Mouse (Mus musculus) stomach, postnatal 0 days (tissue): ENCODE data around the gene Nfe2l2. TPM values are rescaled to one million over a fixed set of nuclear protein-coding genes. Genes with fewer than 3 reads are reported as not detected.

ENCODE experiments used
- ATAC-seq: fragments of 200-750 bp; cut with Nextera tagmentation; 2 replicates; pipeline ENCODE4 v1.8.0; 2017; ENCODE audit not compliant: low FRiP score, low TSS enrichment
- DNase-seq: peaks from one replicate; pipeline ENCODE4 v3.0.0-alpha.2; 2016; ENCODE audit warnings: low spot score
- H3K27ac ChIP-seq: fragments of 300-500 bp; sonication (generic); replicated peaks from 2 replicates; pipeline ENCODE4 v1.5.1; 2014; ENCODE audit warnings: mild to moderate bottlenecking, control low read depth
- H3K27me3 ChIP-seq: fragments of 300-500 bp; sonication (generic); 2 replicates; pipeline ENCODE4 v1.6.1; 2014; ENCODE audit warnings: low read length; ENCODE audit not compliant: control insufficient read depth, insufficient read depth
- H3K36me3 ChIP-seq: fragments of 300-500 bp; sonication (generic); 2 replicates; pipeline ENCODE4 v1.6.1; 2014; ENCODE audit warnings: low read length, mixed read lengths; ENCODE audit not compliant: control insufficient read depth, insufficient read depth
- H3K4me1 ChIP-seq: fragments of 300-500 bp; sonication (generic); replicated peaks from 2 replicates; pipeline ENCODE4 v1.6.1; 2014; ENCODE audit warnings: antibody characterized with exemption; ENCODE audit not compliant: control insufficient read depth, insufficient read depth
- H3K4me2 ChIP-seq: fragments of 300-500 bp; sonication (generic); replicated peaks from 2 replicates; pipeline ENCODE4 v1.6.1; 2014; ENCODE audit warnings: low read depth, mild to moderate bottlenecking, control low read depth, moderate library complexity
- H3K4me3 ChIP-seq: fragments of 300-500 bp; sonication (generic); 2 replicates; pipeline ENCODE4 v1.5.1; 2014; ENCODE audit warnings: low read depth, low read length, control low read depth
- H3K9ac ChIP-seq: fragments of 300-500 bp; sonication (generic); 2 replicates; pipeline ENCODE4 v1.6.1; 2014; ENCODE audit warnings: mild to moderate bottlenecking, low read length, control low read depth, mixed read lengths
- H3K9me3 ChIP-seq: fragments of 300-500 bp; sonication (generic); 2 replicates; pipeline ENCODE4 v1.6.1; 2016; ENCODE audit warnings: low read length; ENCODE audit not compliant: control insufficient read depth
- CTCF ChIP-seq: IDR thresholded peaks from 2 replicates; pipeline ENCODE4 v1.5.1; 2016; ENCODE audit warnings: antibody characterized with exemption, low read depth, mild to moderate bottlenecking, moderate library complexity
- EP300 ChIP-seq: optimal IDR thresholded peaks from 2 replicates; pipeline ENCODE3; 2016; ENCODE audit warnings: antibody characterized with exemption
- WGBS: fragments of 180-500 bp; shearing (Covaris S2); extraction: QIAGEN DNeasy Blood & Tissue Kit; methylation state at CpG from one replicate; pipeline ENCODE4 v1.1.7; 2014; 5-methylcytosine and 5-hydroxymethylcytosine counted together
- polyA plus RNA-seq: library from polyadenylated mRNA; unstranded; fragments of >200 nt; fragmentation: Nextera tagmentation; extraction: Ambion mirVana; gene quantifications from 2 replicates; pipeline ENCODE4 v1.2.1, GENCODE M21; 2015

Gene Nfe2l2
- polyA plus RNA-seq: 125 and 144 TPM in 2 replicates

DNA sequence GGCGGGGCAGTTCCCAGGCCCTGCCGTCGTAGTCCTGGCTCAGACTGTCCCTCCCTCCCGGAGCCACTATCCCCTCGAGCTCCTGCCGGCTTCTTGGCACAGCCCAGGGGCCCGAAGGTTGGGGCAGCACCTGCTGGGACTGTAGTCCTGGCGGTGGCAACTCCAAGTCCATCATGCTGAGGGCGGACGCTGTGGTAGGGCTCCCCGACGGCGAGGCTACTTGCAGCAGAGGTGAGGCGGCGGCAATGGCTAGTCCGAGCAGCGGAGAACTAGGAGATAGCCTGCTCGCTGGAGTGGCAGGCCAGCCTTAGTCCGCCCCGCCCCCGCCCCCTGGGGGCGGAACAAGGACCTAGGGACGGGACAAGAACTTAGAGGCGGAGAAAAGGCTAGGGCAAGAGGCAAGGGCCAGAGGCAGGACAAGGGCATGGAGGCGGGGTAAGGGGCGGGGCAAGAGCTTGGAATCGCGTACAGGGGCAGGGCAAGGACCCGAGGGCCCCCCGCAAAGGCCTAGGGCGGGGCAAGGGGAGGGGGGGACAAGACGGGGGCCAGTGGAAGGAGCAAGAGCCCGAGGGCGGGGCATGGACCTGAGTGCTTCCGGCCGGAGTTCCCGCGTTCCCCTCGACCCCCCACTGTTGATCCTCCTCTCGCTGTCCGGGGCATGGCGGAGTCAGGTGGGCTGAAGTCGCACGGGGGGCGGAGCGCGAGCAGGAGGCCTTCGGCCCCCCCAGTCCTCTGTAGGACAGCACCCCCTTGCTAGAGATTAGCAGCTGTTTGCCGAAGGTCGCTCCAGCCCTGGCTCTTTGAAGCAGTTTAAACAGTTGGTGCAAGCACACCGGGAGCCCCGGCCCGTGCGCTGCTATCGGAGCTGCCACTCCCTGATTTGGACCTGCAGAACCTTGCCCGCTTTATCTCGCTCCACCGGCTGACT lies at the start of gene Nfe2l2:
Gene Nfe2l2, minus strand, starts transcription at position 408 of the 928 bp plus-strand sequence.
- Histone ChIP-seq H3K4me2 (peak within 1 kb of the TSS; percentile 79), H3K36me3 (no peaks in the 10 kb centered on the region), H3K27ac (peak within 1 kb of the TSS; percentile 100), H3K4me3 (peak within 1 kb of the TSS; percentile 85), H3K9ac (peak within 1 kb of the TSS; percentile 99), H3K4me1 (no peaks in the 10 kb centered on the region; the same call in 1 of the 2 replicates), H3K27me3 (no peaks in the 10 kb centered on the region), H3K9me3 (no peaks in the 10 kb centered on the region)
- ATAC-seq (peak; percentile 94), DNase-seq (peak; percentile 100)
- WGBS: under 1% methylated on average over 51 of the region's 58 CpGs
- no peak for TF ChIP-seq EP300
- TF ChIP-seq CTCF: peak; percentile 65

DNA sequence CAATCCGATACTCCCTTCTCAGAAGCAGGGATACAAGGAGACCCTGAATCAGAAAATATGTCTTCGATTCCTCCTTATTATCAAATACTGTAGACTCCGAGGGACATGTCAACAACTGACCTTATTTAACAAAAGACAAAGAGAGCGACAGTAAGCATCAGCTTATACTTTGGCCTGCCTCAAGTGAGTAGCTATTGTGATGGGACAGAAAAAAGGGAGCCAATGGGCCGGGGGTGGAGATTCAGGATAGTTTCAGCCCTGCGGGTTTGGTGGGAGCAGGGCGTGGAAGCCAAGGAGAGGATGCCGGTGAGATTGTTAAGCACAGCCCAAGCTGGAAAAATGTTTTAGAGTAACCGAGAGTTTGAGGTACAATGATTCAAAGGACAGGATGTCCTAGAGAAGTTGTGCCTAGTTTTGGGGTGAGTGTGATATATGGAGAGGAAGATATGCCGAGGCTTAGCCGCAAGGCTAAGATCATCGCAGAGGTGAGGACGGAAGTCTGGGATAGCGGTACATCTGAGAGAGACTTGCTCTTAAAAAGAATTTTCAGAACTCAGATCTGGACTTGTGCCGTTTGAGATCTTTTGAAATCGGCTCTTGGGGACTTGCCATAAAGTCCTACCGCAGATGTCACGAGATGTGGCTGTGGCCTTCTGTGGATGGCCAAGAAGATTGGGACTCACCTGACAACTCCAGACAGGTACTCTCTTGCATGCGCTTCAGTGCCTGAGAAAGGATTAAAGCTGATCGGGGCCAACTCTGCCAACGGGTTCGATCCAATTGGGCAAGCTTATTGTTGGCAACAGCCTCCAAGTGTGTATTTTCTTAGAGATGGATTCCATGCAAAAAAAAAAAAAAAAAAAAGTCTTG lies 48.1 kb upstream of the Nfe2l2 start:
- TF ChIP-seq EP300 (no peak), CTCF (no peak)
- H3K27ac ChIP-seq: no peak overlapping the region
- no peak overlapping the region for H3K4me2 ChIP-seq
- no peaks in the 10 kb centered on the region for H3K36me3 ChIP-seq
- no peaks in the 10 kb centered on the region for H3K9me3 ChIP-seq
- no peaks in the 10 kb centered on the region for H3K27me3 ChIP-seq
- no peak overlapping the region for H3K9ac ChIP-seq
- H3K4me1 ChIP-seq: no peaks in the 10 kb centered on the region; the same call in 1 of the 2 replicates
- H3K4me3 ChIP-seq: no peak overlapping the region
- ATAC-seq (no peak), DNase-seq (no peak)
- WGBS: 89% methylated on average over 22 of the region's 22 CpGs

DNA sequence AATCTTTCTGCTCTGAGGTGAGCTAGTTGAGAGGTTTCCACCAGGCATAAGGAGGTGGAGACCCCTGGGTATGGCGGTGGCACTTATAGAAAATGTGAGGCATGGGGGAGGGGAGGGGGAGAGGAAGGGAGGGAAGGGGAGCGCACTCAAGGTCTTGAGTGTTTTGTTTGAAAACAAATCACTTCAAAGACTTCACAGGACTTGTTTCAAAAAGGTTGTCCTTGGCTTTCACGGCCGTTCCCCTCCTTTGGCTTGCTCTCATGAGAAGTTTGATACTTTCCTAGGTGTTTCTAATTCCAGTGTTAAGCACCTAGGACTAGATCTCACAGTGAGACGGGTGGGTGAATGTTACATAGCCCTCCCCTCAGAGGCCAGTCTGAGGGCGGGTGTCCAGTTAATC lies 47.5 kb upstream of the Nfe2l2 start:
- no peak for DNase-seq
- Histone ChIP-seq H3K4me1 (no peaks in the 10 kb centered on the region; the same call in 1 of the 2 replicates), H3K36me3 (no peaks in the 10 kb centered on the region), H3K27me3 (no peaks in the 10 kb centered on the region), H3K4me2 (no peak overlapping the region), H3K9ac (no peak overlapping the region), H3K27ac (no peak overlapping the region), H3K4me3 (no peak overlapping the region), H3K9me3 (no peaks in the 10 kb centered on the region)
- TF ChIP-seq EP300 (no peak), CTCF (no peak)
- 68% methylated on average over 6 of the region's 6 CpGs for WGBS
- no peak for ATAC-seq

DNA sequence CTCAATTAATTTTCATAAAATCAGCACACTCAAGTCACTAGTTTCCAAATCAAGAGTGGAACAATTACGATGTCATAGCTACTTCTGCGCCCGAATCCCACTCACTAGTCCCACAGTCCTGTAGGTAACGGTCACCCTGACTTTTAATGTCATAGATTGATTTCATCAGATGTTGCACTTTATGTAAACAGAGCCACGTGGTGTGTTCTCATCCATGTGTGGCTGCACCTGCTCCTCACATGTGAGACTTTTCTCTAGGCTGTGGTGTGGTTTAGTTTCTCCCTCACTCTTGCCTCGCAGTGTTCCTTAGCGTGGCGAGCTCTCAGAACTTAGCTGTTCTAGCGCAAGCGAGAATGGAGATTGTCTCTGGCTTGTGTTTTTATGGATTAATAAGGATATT lies 46.4 kb upstream of the Nfe2l2 start:
- H3K9ac ChIP-seq: no peak overlapping the region
- ATAC-seq: no peak

GRCm38 (mm10) chr2:75750043-75750718 lies 45.7 kb upstream of the Nfe2l2 start:
- H3K36me3 ChIP-seq: no peaks in the 10 kb centered on the region
- no peaks in the 10 kb centered on the region for H3K27me3 ChIP-seq
- ATAC-seq: peak; percentile 36; the same call in 1 of the 2 replicates
- WGBS: 34% methylated on average over 2 of the region's 2 CpGs
- no peak overlapping the region for H3K4me2 ChIP-seq
- H3K9me3 ChIP-seq: no peaks in the 10 kb centered on the region
- H3K9ac ChIP-seq: no peak overlapping the region
- H3K4me3 ChIP-seq: no peak overlapping the region
- no peak for DNase-seq
- H3K4me1 ChIP-seq: no peaks in the 10 kb centered on the region
- H3K27ac ChIP-seq: no peak overlapping the region
- no peak for TF ChIP-seq EP300
- no peak for TF ChIP-seq CTCF

More for the DNA sequence above, 46.4 kb upstream of the Nfe2l2 start:
- no peak overlapping the region for H3K27ac ChIP-seq
- no peak overlapping the region for H3K4me3 ChIP-seq
- no peaks in the 10 kb centered on the region; the same call in 1 of the 2 replicates for H3K4me1 ChIP-seq
- no peaks in the 10 kb centered on the region for H3K27me3 ChIP-seq
- no peaks in the 10 kb centered on the region for H3K9me3 ChIP-seq
- no peaks in the 10 kb centered on the region for H3K36me3 ChIP-seq
- no peak for DNase-seq
- no peak overlapping the region for H3K4me2 ChIP-seq
- 78% methylated on average over 10 of the region's 10 CpGs for WGBS
- TF ChIP-seq CTCF (no peak), EP300 (no peak)
